Mouse (Mus musculus): Measurements from ENCODE around the gene Cdip1. TPM values are rescaled to one million over a fixed set of nuclear protein-coding genes. Genes with fewer than 3 reads are reported as not detected.

Gene Cdip1
- total RNA-seq, 1 experiment, result 35.1 TPM

DNA sequence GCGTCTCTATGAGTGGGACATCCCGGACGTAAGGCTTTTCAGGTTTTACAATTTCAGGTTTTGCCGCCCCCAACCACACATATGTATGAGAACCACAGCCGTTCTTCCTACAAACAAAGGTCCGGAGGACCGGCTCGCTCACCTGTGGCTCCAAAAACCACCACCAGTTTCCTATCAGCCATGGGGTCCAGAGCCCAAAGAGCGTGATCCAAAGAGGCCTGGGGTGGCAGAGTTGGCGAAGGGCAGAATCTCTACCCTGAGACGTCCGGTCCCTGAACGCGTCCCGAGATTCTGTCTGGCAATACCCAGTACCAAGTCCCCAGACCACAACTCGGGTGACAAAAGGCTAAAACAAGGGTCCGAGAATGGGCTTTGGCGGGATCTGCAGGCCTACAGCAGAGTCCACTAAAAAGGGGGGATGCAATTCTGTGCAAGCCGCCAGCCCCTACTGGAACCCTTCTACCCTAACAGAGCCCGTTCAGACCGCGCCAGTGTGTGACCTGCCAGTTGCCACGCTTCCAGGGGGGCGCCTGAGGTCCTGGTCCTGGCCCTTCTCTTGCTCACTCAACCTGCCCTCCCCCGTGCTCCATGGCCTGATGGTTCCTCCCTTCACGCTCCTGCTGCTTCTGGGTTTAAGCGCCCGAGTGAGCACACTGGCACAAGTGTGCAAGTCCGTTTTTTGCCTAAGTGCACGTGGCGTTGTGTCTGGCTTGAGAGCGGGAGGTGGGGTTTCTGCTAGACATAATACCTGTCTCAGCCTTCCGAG is 71.2 kb downstream of the Cdip1 start, which contains the start of gene Nmral1:
Gene Nmral1 (minus strand): TSS at position 604 of the 766 bp plus-strand sequence.
- peaks cover 20% of the 10 kb centered on the region for H3K36me3 ChIP-seq (ENCODE audit: control insufficient read depth, insufficient read depth, low read length, poor library complexity, severe bottlenecking)
- peak within 1 kb of the TSS; percentile 75 to 80 for H3K4me3 ChIP-seq (ENCODE audit: insufficient read depth in 1 of 2, low read depth in 1 of 2, low read length in 2 of 2, poor library complexity in 1 of 2, severe bottlenecking in 1 of 2)
- H3K9me3 ChIP-seq (ENCODE audit: control insufficient read depth, insufficient read depth, low read depth, low read length), result no peaks in the 10 kb centered on the region
- TF ChIP-seq ZNF384 (IDR thresholded peaks at IDR 0.05; ENCODE audit: low read depth, low read length) (no peak), CHD2 (IDR thresholded peaks at IDR 0.05; ENCODE audit: low read depth, low read length) (no peak), ZC3H11A (IDR thresholded peaks at IDR 0.05; ENCODE audit: borderline replicate concordance, low read depth, low read length) (no peak), MAFK (IDR thresholded peaks at IDR 0.05; ENCODE audit: insufficient read depth, low read depth, low read length) (no peak), HCFC1 (IDR thresholded peaks at IDR 0.05; ENCODE audit: borderline replicate concordance, insufficient read depth, low read length) (no peak; the same call in 1 of the 2 replicates)
- peak; percentile 65 for DNase-seq (ENCODE audit: low read depth, low spot score)
- H3K27ac ChIP-seq (ENCODE audit: insufficient read depth, low read depth, low read length, poor library complexity, severe bottlenecking), result peak within 1 kb of the TSS; percentile 57; the same call in 1 of the 2 replicates
- H3K9ac ChIP-seq (ENCODE audit: insufficient read depth, low read depth, low read length, poor library complexity, severe bottlenecking), result peak within 1 kb of the TSS; percentile 91
- H3K4me1 ChIP-seq (ENCODE audit: control insufficient read depth in 2 of 2, insufficient read depth in 2 of 2, low read length in 2 of 2, poor library complexity in 1 of 2), result no peaks in the 10 kb centered on the region
- in situ Hi-C loops (cut with MboI; ENCODE audit: low sequenced_read_pairs in 2 of 2, unreplicated experiment in 2 of 2), result no loop called here

DNA sequence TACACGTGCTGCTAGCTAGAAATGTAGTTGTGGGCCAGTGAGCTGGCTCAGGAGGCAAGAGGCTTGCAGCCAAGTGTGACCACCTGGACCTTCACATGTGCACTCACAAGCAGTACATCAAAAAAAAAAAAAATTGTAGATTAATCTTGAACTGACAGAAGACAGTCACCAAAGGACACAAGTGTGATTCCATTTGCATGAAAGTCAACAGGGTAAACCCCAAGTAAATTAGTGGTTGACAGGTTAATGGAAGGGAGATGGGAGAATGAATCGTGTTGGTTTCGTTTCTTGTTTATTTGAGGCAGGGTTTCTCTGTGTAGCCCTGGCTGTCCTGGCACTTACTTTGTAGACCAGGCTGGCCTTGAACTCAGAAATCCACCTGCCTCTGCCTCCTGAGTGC is 72.2 kb downstream of the Cdip1 start:
- Histone ChIP-seq H3K27ac (ENCODE audit: insufficient read depth, low read depth, low read length, poor library complexity, severe bottlenecking) (no peak overlapping the region), H3K4me1 (ENCODE audit: control insufficient read depth in 2 of 2, insufficient read depth in 2 of 2, low read length in 2 of 2, poor library complexity in 1 of 2) (no peaks in the 10 kb centered on the region), H3K36me3 (ENCODE audit: control insufficient read depth, insufficient read depth, low read length, poor library complexity, severe bottlenecking) (peaks cover 25% of the 10 kb centered on the region), H3K4me3 (ENCODE audit: insufficient read depth in 1 of 2, low read depth in 1 of 2, low read length in 2 of 2, poor library complexity in 1 of 2, severe bottlenecking in 1 of 2) (peak overlapping the region; percentile 75 to 80; a peak in 3 of 4 replicates), H3K9me3 (ENCODE audit: control insufficient read depth, insufficient read depth, low read depth, low read length) (no peaks in the 10 kb centered on the region), H3K9ac (ENCODE audit: insufficient read depth, low read depth, low read length, poor library complexity, severe bottlenecking) (0 out of 2 replicates have a peak overlapping the region, but pooled peaks have one; percentile 12)
- DNase-seq (ENCODE audit: low read depth, low spot score), result no peak
- TF ChIP-seq HCFC1 (IDR thresholded peaks at IDR 0.05; ENCODE audit: borderline replicate concordance, insufficient read depth, low read length), result no peak
- no peak for TF ChIP-seq ZNF384 (IDR thresholded peaks at IDR 0.05; ENCODE audit: low read depth, low read length)
- TF ChIP-seq CHD2 (IDR thresholded peaks at IDR 0.05; ENCODE audit: low read depth, low read length), result no peak
- TF ChIP-seq MAFK (IDR thresholded peaks at IDR 0.05; ENCODE audit: insufficient read depth, low read depth, low read length), result no peak
- no peak for TF ChIP-seq ZC3H11A (IDR thresholded peaks at IDR 0.05; ENCODE audit: borderline replicate concordance, low read depth, low read length)
- in situ Hi-C loops (cut with MboI; ENCODE audit: low sequenced_read_pairs in 2 of 2, unreplicated experiment in 2 of 2), result no loop called here

DNA sequence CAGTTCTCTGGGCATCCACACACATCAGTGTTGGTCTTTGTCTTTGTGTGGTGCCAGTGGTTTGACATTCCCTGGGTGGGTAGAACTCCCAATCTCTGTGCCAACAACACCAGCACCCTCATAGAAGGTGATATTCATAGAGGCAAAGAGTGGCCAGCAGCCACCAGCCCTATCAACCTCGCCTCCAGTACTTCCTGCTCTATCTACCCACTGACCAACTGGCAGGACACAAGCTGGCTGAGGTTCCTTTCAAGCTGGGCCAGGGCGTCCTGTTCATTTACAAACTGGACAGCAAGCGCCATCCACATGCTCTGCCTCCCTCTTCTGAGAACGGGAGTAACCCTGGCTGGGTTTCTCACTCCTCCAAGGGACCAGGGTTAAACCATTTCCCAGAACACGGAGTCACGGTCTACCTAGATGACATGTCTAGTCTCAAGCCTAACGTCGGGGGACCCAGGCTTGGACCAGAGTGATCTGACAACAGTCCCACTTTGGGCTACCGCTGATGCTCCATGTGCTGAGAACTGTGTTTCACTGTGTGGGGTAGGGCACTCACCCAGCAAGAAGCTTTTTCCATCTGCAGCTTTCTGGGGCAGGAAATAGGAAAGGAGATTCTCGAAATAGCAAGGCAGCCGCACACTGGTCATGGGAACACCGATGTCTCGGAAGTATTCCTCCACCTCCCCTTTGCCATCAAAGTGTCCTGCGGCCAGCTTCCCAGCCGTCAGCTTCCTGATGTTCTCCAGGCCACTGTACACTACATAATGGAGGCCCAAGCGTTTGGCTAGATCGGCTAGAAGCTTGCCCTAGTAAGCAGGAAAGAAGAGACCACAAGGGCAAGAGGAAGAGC is 76.0 kb downstream of the Cdip1 start:
- Histone ChIP-seq H3K9ac (ENCODE audit: insufficient read depth, low read depth, low read length, poor library complexity, severe bottlenecking) (no peak overlapping the region), H3K4me1 (ENCODE audit: control insufficient read depth in 2 of 2, insufficient read depth in 2 of 2, low read length in 2 of 2, poor library complexity in 1 of 2) (no peaks in the 10 kb centered on the region), H3K4me3 (ENCODE audit: insufficient read depth in 1 of 2, low read depth in 1 of 2, low read length in 2 of 2, poor library complexity in 1 of 2, severe bottlenecking in 1 of 2) (no peak overlapping the region), H3K36me3 (ENCODE audit: control insufficient read depth, insufficient read depth, low read length, poor library complexity, severe bottlenecking) (peaks cover 40% of the 10 kb centered on the region), H3K27ac (ENCODE audit: insufficient read depth, low read depth, low read length, poor library complexity, severe bottlenecking) (no peak overlapping the region), H3K9me3 (ENCODE audit: control insufficient read depth, insufficient read depth, low read depth, low read length) (no peaks in the 10 kb centered on the region)
- DNase-seq (ENCODE audit: low read depth, low spot score), result no peak
- TF ChIP-seq HCFC1 (IDR thresholded peaks at IDR 0.05; ENCODE audit: borderline replicate concordance, insufficient read depth, low read length), result no peak
- TF ChIP-seq MAFK (IDR thresholded peaks at IDR 0.05; ENCODE audit: insufficient read depth, low read depth, low read length), result no peak
- no peak for TF ChIP-seq CHD2 (IDR thresholded peaks at IDR 0.05; ENCODE audit: low read depth, low read length)
- TF ChIP-seq ZC3H11A (IDR thresholded peaks at IDR 0.05; ENCODE audit: borderline replicate concordance, low read depth, low read length), result no peak
- no peak for TF ChIP-seq ZNF384 (IDR thresholded peaks at IDR 0.05; ENCODE audit: low read depth, low read length)
- in situ Hi-C loops (cut with MboI; ENCODE audit: low sequenced_read_pairs in 2 of 2, unreplicated experiment in 2 of 2), result no loop called here

DNA sequence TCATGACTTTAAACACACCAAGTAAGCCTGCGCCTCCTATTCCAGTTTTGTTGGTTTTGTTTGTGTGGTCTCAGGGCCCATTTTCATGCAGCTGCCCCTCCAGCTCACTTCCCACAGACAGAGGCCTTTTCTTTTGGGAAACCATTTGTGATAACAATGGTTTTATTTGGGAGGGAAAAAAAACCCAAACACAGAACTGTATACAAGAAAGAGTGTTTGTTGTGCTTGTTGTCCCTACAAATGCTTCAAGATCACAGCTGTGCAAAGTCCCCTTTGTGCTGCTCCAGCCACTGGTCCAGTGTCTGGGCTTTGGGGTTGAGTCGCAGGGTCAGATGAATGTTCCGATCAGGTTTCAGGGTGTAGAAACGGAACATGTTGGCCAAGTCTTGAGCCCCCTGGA is 78.9 kb downstream of the Cdip1 start:
- H3K36me3 ChIP-seq (ENCODE audit: control insufficient read depth, insufficient read depth, low read length, poor library complexity, severe bottlenecking), result peaks cover 47% of the 10 kb centered on the region
- H3K27ac ChIP-seq (ENCODE audit: insufficient read depth, low read depth, low read length, poor library complexity, severe bottlenecking), result no peak overlapping the region
- in situ Hi-C loops (cut with MboI; ENCODE audit: low sequenced_read_pairs in 2 of 2, unreplicated experiment in 2 of 2), result no loop called here
- H3K4me1 ChIP-seq (ENCODE audit: control insufficient read depth in 2 of 2, insufficient read depth in 2 of 2, low read length in 2 of 2, poor library complexity in 1 of 2), result no peaks in the 10 kb centered on the region
- no peak for DNase-seq (ENCODE audit: low read depth, low spot score)
- no peaks in the 10 kb centered on the region for H3K9me3 ChIP-seq (ENCODE audit: control insufficient read depth, insufficient read depth, low read depth, low read length)
- H3K9ac ChIP-seq (ENCODE audit: insufficient read depth, low read depth, low read length, poor library complexity, severe bottlenecking), result no peak overlapping the region
- TF ChIP-seq ZNF384 (IDR thresholded peaks at IDR 0.05; ENCODE audit: low read depth, low read length) (no peak), MAFK (IDR thresholded peaks at IDR 0.05; ENCODE audit: insufficient read depth, low read depth, low read length) (no peak), CHD2 (IDR thresholded peaks at IDR 0.05; ENCODE audit: low read depth, low read length) (no peak), ZC3H11A (IDR thresholded peaks at IDR 0.05; ENCODE audit: borderline replicate concordance, low read depth, low read length) (no peak), HCFC1 (IDR thresholded peaks at IDR 0.05; ENCODE audit: borderline replicate concordance, insufficient read depth, low read length) (no peak)
- H3K4me3 ChIP-seq (ENCODE audit: insufficient read depth in 1 of 2, low read depth in 1 of 2, low read length in 2 of 2, poor library complexity in 1 of 2, severe bottlenecking in 1 of 2), result no peak overlapping the region
